In genomic region chr6:37158880-37159279, GRCm38 (mm10) we compare ENCODE assay signal across 15 mouse cellular contexts.
"Had no signal": no experiment of that assay in that cellular context is flagged by ENCODE, and none has a peak within 500 bp of the region (broad histone marks: within the 10 kb centered on the region; RNA-seq: fewer than 3 reads in every experiment).

No protein-coding gene starts in this region.

- H3K27me3 ChIP-seq: neural tube, embryonic 15.5 days; stomach, embryonic 15.5 days had no signal

- H3K4me1 ChIP-seq: neural tube, embryonic 15.5 days; stomach, embryonic 15.5 days had no signal

- H3K9me3 ChIP-seq: neural tube, embryonic 15.5 days; stomach, embryonic 15.5 days had no signal

- H3K9ac ChIP-seq: neural tube, embryonic 15.5 days; stomach, embryonic 15.5 days had no signal

- H3K27ac ChIP-seq: neural tube, embryonic 15.5 days; stomach, embryonic 15.5 days; stomach, postnatal 0 days had no signal

- H3K4me2 ChIP-seq: neural tube, embryonic 15.5 days; stomach, embryonic 15.5 days had no signal

- H3K36me3 ChIP-seq: neural tube, embryonic 15.5 days; stomach, embryonic 15.5 days had no signal

- H3K4me3 ChIP-seq: neural tube, embryonic 15.5 days; stomach, embryonic 15.5 days had no signal

- DNase-seq: retina, postnatal 1 day; right cerebral cortex, adult 18-20 months; right cerebral cortex, postnatal 14 days; right cerebral cortex, postnatal 25 days; right cerebral cortex, postnatal 4 days; spleen, adult 18-20 months; thymus, adult 18-20 months; thymus, adult 2 months; thymus, postnatal 14 days; thymus, postnatal 25 days; thymus, postnatal 36 days; thymus, postnatal 4 days had no signal
